Comparison of ENCODE assay signal across 9 mouse cellular contexts in the genomic region with DNA sequence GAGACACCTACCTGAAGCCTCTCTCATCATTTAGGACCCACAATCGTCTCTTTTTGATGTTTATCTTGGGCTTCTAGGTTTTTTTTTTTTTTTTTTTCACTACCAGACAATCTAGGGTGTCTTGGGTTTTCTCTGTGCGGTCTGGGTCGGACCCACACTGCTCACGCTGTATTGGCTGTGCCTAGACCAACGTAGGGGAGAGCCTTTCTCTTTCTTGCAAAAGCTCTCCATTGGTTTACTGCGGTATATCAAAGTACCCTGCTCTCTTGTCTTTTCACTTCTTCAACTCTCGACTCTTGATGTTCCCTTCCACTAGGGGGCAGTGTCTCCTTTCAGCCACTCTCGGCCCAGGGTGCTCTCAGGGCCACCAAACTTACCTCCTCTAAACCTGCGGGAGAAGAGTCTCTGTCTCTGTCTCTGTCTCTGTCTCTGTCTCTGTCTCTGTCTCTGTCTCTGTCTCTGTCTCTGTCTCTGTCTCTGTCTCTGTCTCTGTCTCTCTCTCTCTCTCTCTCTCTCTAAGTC. TPM values are rescaled to one million over a fixed set of nuclear protein-coding genes. Genes with fewer than 3 reads are reported as not detected.
DNase-seq lines count a peak whose midpoint lies in the region; ATAC-seq and TF ChIP-seq lines count a peak whose summit lies in the region.
"Had no signal": no experiment of that assay in that cellular context is flagged by ENCODE, and none has a peak within 500 bp of the region (broad histone marks: within the 10 kb centered on the region; RNA-seq: fewer than 3 reads in every experiment).

No protein-coding gene starts in this region.

- TF ChIP-seq EP300 in CH12.LX (IDR thresholded peaks at IDR 0.05; ENCODE audit: low read length), result no peak

- no peaks in the 10 kb centered on the region for H3K36me3 ChIP-seq in CH12.LX (replicated peaks in 1 of 2; ENCODE audit: control insufficient read depth in 1 of 2, insufficient read depth in 1 of 2, low read length in 1 of 2)
- no peaks in the 10 kb centered on the region for H3K36me3 ChIP-seq in lung, embryonic 14.5 days (ENCODE audit: insufficient read depth)
- H3K36me3 ChIP-seq: limb, embryonic 12.5 days had no signal

- peak; percentile 45 to 93; a peak in 3 of 4 replicates for TF ChIP-seq CTCF in CH12.LX (conservative IDR thresholded peaks at IDR 0.05 in 1 of 2, IDR thresholded peaks at IDR 0.05 in 1 of 2; ENCODE audit: low read depth in 2 of 2, low read length in 2 of 2)
- TF ChIP-seq CTCF in lung, embryonic 14.5 days (IDR thresholded peaks at IDR 0.05; ENCODE audit: low read depth), result peak; percentile 84

- H3K27ac ChIP-seq in CH12.LX (ENCODE audit: insufficient read depth, low read depth), result no peak overlapping the region
- H3K27ac ChIP-seq in lung, embryonic 14.5 days (ENCODE audit: low read depth), result no peak overlapping the region
- H3K27ac ChIP-seq: limb, embryonic 12.5 days had no signal

- peak; percentile 83 for ATAC-seq in granulocyte monocyte progenitor cell, adult 5-6 weeks (replicated peaks; ENCODE audit: poor library complexity, severe bottlenecking)
- peak; percentile 26; the same call in 1 of the 2 replicates for ATAC-seq in lung, embryonic 14.5 days (ENCODE audit: insufficient read depth)

- peak; percentile 91 for TF ChIP-seq RAD21 in CH12.LX (IDR thresholded peaks at IDR 0.05; ENCODE audit: low read depth, low read length)

- 24% methylated on average over 9 of the region's 9 CpGs for WGBS in lung, embryonic 14.5 days

- peak; percentile 86 for DNase-seq in CH12.LX (ENCODE audit: extremely low read depth)
- DNase-seq in WW6 (ENCODE audit: low read depth, low spot score), result peak; percentile 57
- DNase-seq in cerebellum, postnatal 25 days, result peak; percentile 66 to 82
- DNase-seq in kidney, postnatal 36 days, result peak; percentile 69 to 83
- peak; percentile 86 for DNase-seq in lung, embryonic 14.5 days
- DNase-seq in right cerebral cortex, adult 2 months (ENCODE audit: low spot score in 2 of 2), result peak; percentile 75 to 84
- peak; percentile 54 for DNase-seq in yolk sac, embryonic 10.5 days (ENCODE audit: low spot score)

- H3K9ac ChIP-seq in CH12.LX (ENCODE audit: insufficient read depth, low read depth), result no peak overlapping the region
- no peak overlapping the region for H3K9ac ChIP-seq in lung, embryonic 14.5 days
- H3K9ac ChIP-seq: limb, embryonic 12.5 days had no signal

- in situ Hi-C loops in CH12.LX (cut with MboI; ENCODE audit: low pct_ligation_motif_present, low pct_unique_long_range_greater_than_20kb, low sequenced_read_pairs), result loop anchor here (5.0 kb wide), 2 partner anchors 188 to 248 kb away; a partner anchor contains a TSS

- no peaks in the 10 kb centered on the region for H3K9me3 ChIP-seq in CH12.LX (replicated peaks; ENCODE audit: low read length)
- no peaks in the 10 kb centered on the region for H3K9me3 ChIP-seq in lung, embryonic 14.5 days (ENCODE audit: low read depth, low read length)
- H3K9me3 ChIP-seq: limb, embryonic 12.5 days had no signal

- H3K4me2 ChIP-seq in CH12.LX (ENCODE audit: insufficient read depth, low read depth, poor library complexity, severe bottlenecking), result no peak overlapping the region
- no peak overlapping the region for H3K4me2 ChIP-seq in lung, embryonic 14.5 days
- H3K4me2 ChIP-seq: limb, embryonic 12.5 days had no signal

- no peaks in the 10 kb centered on the region for H3K27me3 ChIP-seq in CH12.LX (replicated peaks)
- H3K27me3 ChIP-seq in lung, embryonic 14.5 days (ENCODE audit: insufficient read depth, low read length), result peaks cover 5% of the 10 kb centered on the region; the same call in 1 of the 2 replicates
- H3K27me3 ChIP-seq: limb, embryonic 12.5 days had no signal

- dilution Hi-C loops in CH12.LX (cut with MboI; ENCODE audit: extremely low pct_ligation_motif_present, extremely low pct_unique_long_range_greater_than_20kb, low sequenced_read_pairs), result no loop called here

- H3K79me2 ChIP-seq in CH12.LX (replicated peaks; ENCODE audit: control insufficient read depth, extremely low read depth, insufficient read depth, poor library complexity, severe bottlenecking), result no peaks in the 10 kb centered on the region

- H3K4me1 ChIP-seq in CH12.LX (ENCODE audit: control insufficient read depth in 1 of 2, insufficient read depth in 2 of 2), result peaks cover 3 to 8% of the 10 kb centered on the region in 2 experiments; a peak in 3 of 4 replicates
- no peaks in the 10 kb centered on the region; the same call in 1 of the 2 replicates for H3K4me1 ChIP-seq in lung, embryonic 14.5 days (ENCODE audit: insufficient read depth)
- H3K4me1 ChIP-seq: limb, embryonic 12.5 days had no signal

- H3K4me3 ChIP-seq in CH12.LX (replicated peaks in 1 of 3; ENCODE audit: low read depth in 2 of 3, low read length in 2 of 3, poor library complexity in 1 of 3), result no peak overlapping the region
- no peak overlapping the region for H3K4me3 ChIP-seq in lung, embryonic 14.5 days (ENCODE audit: low read depth, low read length)
- H3K4me3 ChIP-seq: limb, embryonic 12.5 days had no signal

- no peak for TF ChIP-seq POLR2A in CH12.LX (IDR thresholded peaks at IDR 0.05; ENCODE audit: low read depth, low read length)

TF ChIP-seq in CH12.LX, 34 proteins besides CTCF, POLR2A, EP300 and RAD21:
- peak; percentile 96 for TF ChIP-seq SMC3 (IDR thresholded peaks at IDR 0.05; ENCODE audit: low read depth, low read length)
- TF ChIP-seq PAX5 (IDR thresholded peaks at IDR 0.05; ENCODE audit: low read length), result no peak
- peak; percentile 41; the same call in 1 of the 2 replicates for TF ChIP-seq NELFE (IDR thresholded peaks at IDR 0.05; ENCODE audit: low read depth, low read length)
- TF ChIP-seq RCOR1 (conservative IDR thresholded peaks at IDR 0.05; ENCODE audit: low read depth, low read length), result peak; percentile 40; the same call in 1 of the 2 replicates
- no peak for TF ChIP-seq KAT2A (IDR thresholded peaks at IDR 0.05; ENCODE audit: insufficient replicate concordance, low read length)
- TF ChIP-seq CHD1 (IDR thresholded peaks at IDR 0.05; ENCODE audit: low read depth, low read length), result no peak
- no peak for TF ChIP-seq MAZ (IDR thresholded peaks at IDR 0.05; ENCODE audit: low read depth, low read length)
- no peak for TF ChIP-seq MEF2A (IDR thresholded peaks at IDR 0.05; ENCODE audit: borderline replicate concordance, low read depth, low read length)
- TF ChIP-seq ETS1 (conservative IDR thresholded peaks at IDR 0.05; ENCODE audit: low read depth, low read length), result no peak
- no peak for TF ChIP-seq MAX (IDR thresholded peaks at IDR 0.05; ENCODE audit: low read length)
- peak; percentile 12 for TF ChIP-seq ZNF384 (IDR thresholded peaks at IDR 0.05; ENCODE audit: low read depth, low read length)
- peak; percentile 87 for TF ChIP-seq ZC3H11A (IDR thresholded peaks at IDR 0.05; ENCODE audit: low read depth, low read length)
- TF ChIP-seq ELF1 (IDR thresholded peaks at IDR 0.05; ENCODE audit: low read depth, low read length), result no peak
- no peak for TF ChIP-seq TCF12 (IDR thresholded peaks at IDR 0.05; ENCODE audit: low read depth, low read length)

RNA-seq across cellular contexts. Expression of a gene that starts 9.3 kb away (rescaled TPM):
- 0.08 TPM in 2 replicates for total RNA-seq in CH12.LX (2012; rRNA removed)
- total RNA-seq in CH12.LX (2014; rRNA removed), result not detected in 2 replicates
- not detected in 2 replicates for polyA plus RNA-seq in CH12.LX (2012; ENCODE audit: insufficient read length, low read depth)
- 20.9 and 29.3 TPM in 2 replicates for total RNA-seq in granulocyte monocyte progenitor cell, adult 5-6 weeks (2014; fragmentation: Nextera tagmentation)
- 13.4 and 19.9 TPM in 2 replicates for total RNA-seq in granulocyte monocyte progenitor cell, adult 5-6 weeks (2017)
- polyA plus RNA-seq in lung, embryonic 14.5 days (2014; fragmentation: Nextera tagmentation; extraction: Ambion mirVana), result 7.6 and 8.1 TPM in 2 replicates

Comparison
In these comparisons a context has a peak if more than half of its experiments do, and no peak if none do; other contexts are left out.
1. RNA of a gene that starts 9.3 kb away (total RNA-seq): 13.4 to 29.3 TPM in granulocyte monocyte progenitor cell, adult 5-6 weeks; 0.08 TPM in CH12.LX; every median in the first group is over 10 times any median in the second.
2. Peak in every context shown above with its lines, with median percentiles within 50 percentile points of each other: DNase-seq.